Mouse (Mus musculus) stomach, postnatal 0 days (tissue): ENCODE measurements at regions not wholly inside any gene's neighbourhood (a gene's known extent, or its start where the extent isn't known, plus 50 kb on each side); places are given as distances from the start of the nearest gene placed in this dataset.

Experiments used
- ATAC-seq: fragments of 200-750 bp; cut with Nextera tagmentation; 2 replicates; pipeline ENCODE4 v1.8.0; 2017; ENCODE audit not compliant: low FRiP score, low TSS enrichment
- DNase-seq: peaks from one replicate; pipeline ENCODE4 v3.0.0-alpha.2; 2016; ENCODE audit warnings: low spot score
- H3K27ac ChIP-seq: fragments of 300-500 bp; sonication (generic); replicated peaks from 2 replicates; pipeline ENCODE4 v1.5.1; 2014; ENCODE audit warnings: mild to moderate bottlenecking, control low read depth
- H3K27me3 ChIP-seq: fragments of 300-500 bp; sonication (generic); 2 replicates; pipeline ENCODE4 v1.6.1; 2014; ENCODE audit warnings: low read length; ENCODE audit not compliant: control insufficient read depth, insufficient read depth
- H3K36me3 ChIP-seq: fragments of 300-500 bp; sonication (generic); 2 replicates; pipeline ENCODE4 v1.6.1; 2014; ENCODE audit warnings: low read length, mixed read lengths; ENCODE audit not compliant: control insufficient read depth, insufficient read depth
- H3K4me1 ChIP-seq: fragments of 300-500 bp; sonication (generic); replicated peaks from 2 replicates; pipeline ENCODE4 v1.6.1; 2014; ENCODE audit warnings: antibody characterized with exemption; ENCODE audit not compliant: control insufficient read depth, insufficient read depth
- H3K4me2 ChIP-seq: fragments of 300-500 bp; sonication (generic); replicated peaks from 2 replicates; pipeline ENCODE4 v1.6.1; 2014; ENCODE audit warnings: low read depth, mild to moderate bottlenecking, control low read depth, moderate library complexity
- H3K4me3 ChIP-seq: fragments of 300-500 bp; sonication (generic); 2 replicates; pipeline ENCODE4 v1.5.1; 2014; ENCODE audit warnings: low read depth, low read length, control low read depth
- H3K9ac ChIP-seq: fragments of 300-500 bp; sonication (generic); 2 replicates; pipeline ENCODE4 v1.6.1; 2014; ENCODE audit warnings: mild to moderate bottlenecking, low read length, control low read depth, mixed read lengths
- H3K9me3 ChIP-seq: fragments of 300-500 bp; sonication (generic); 2 replicates; pipeline ENCODE4 v1.6.1; 2016; ENCODE audit warnings: low read length; ENCODE audit not compliant: control insufficient read depth
- CTCF ChIP-seq: IDR thresholded peaks from 2 replicates; pipeline ENCODE4 v1.5.1; 2016; ENCODE audit warnings: antibody characterized with exemption, low read depth, mild to moderate bottlenecking, moderate library complexity
- EP300 ChIP-seq: optimal IDR thresholded peaks from 2 replicates; pipeline ENCODE3; 2016; ENCODE audit warnings: antibody characterized with exemption
- WGBS: fragments of 180-500 bp; shearing (Covaris S2); extraction: QIAGEN DNeasy Blood & Tissue Kit; methylation state at CpG from one replicate; pipeline ENCODE4 v1.1.7; 2014; 5-methylcytosine and 5-hydroxymethylcytosine counted together

DNA sequence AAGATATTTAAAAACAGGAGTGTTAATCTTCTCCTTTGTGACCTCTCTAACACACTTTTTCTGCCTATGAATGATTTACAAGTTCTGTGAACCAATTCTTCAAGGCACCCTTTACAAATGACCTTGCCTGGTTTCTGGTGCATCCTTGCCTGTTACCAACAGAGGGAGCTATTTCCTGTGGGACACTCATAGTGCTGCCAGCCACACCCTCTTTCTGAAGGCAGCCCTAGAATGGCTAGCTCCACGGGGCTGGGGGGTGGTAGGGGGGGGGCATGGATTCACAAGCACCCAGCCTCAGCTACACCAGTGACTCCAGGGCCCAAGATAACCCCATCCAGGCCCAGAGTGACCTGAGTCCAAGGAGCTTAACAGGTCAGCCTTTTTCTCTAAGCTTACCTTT, 180.4 kb upstream of the Zfp637 start:
- peak; percentile 29 for DNase-seq
- ATAC-seq, result no peak

DNA sequence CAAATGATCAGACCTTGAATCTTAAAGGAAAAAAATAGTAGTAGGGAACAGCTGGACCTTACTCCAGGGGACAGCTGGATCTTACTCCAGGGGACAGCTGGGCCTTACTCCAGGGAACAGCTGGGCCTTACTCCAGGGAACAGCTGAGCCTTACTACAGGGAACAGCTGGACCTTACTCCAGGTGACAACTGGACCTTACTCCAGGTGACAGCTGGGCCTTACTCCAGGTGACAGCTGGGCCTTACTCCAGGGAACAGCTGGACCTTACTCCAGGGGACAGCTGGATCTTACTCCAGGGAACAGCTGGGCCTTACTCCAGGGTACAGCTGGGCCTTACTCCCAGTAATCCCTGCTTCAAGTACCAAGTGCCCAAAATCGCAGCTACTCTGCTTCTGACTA, 178.3 kb upstream of the Zfp637 start:
- TF ChIP-seq CTCF (no peak), EP300 (no peak)

More for the DNA sequence above, 180.4 kb upstream of the Zfp637 start:
- Histone ChIP-seq H3K9me3 (no peaks in the 10 kb centered on the region), H3K9ac (no peak overlapping the region), H3K27ac (no peak overlapping the region), H3K36me3 (no peaks in the 10 kb centered on the region), H3K4me2 (no peak overlapping the region), H3K27me3 (no peaks in the 10 kb centered on the region), H3K4me1 (no peaks in the 10 kb centered on the region), H3K4me3 (no peak overlapping the region)
- peak; percentile 73 for TF ChIP-seq CTCF
- no peak for TF ChIP-seq EP300
- 11% methylated on average over 1 of the region's 1 CpGs for WGBS

GRCm38 (mm10) chr6:117670337-117670736, 170.6 kb upstream of the Zfp637 start:
- Histone ChIP-seq H3K36me3 (no peaks in the 10 kb centered on the region), H3K9me3 (no peaks in the 10 kb centered on the region), H3K4me2 (no peak overlapping the region), H3K9ac (no peak overlapping the region), H3K4me3 (no peak overlapping the region), H3K27me3 (no peaks in the 10 kb centered on the region), H3K4me1 (no peaks in the 10 kb centered on the region), H3K27ac (no peak overlapping the region)
- no peak for TF ChIP-seq CTCF
- no peak for TF ChIP-seq EP300
- DNase-seq, result no peak
- no peak for ATAC-seq
- WGBS, result 74% methylated on average over 3 of the region's 3 CpGs

More for the DNA sequence above, 178.3 kb upstream of the Zfp637 start:
- Histone ChIP-seq H3K36me3 (no peaks in the 10 kb centered on the region), H3K27me3 (no peaks in the 10 kb centered on the region), H3K4me3 (no peak overlapping the region), H3K9me3 (no peaks in the 10 kb centered on the region), H3K4me2 (no peak overlapping the region), H3K9ac (no peak overlapping the region), H3K4me1 (no peaks in the 10 kb centered on the region), H3K27ac (no peak overlapping the region)
- WGBS, result 81% methylated on average over 1 of the region's 1 CpGs
- DNase-seq, result no peak
- ATAC-seq, result no peak

- Histone ChIP-seq H3K36me3 (no peaks in the 10 kb centered on the region), H3K4me2 (no peak overlapping the region), H3K27ac (no peak overlapping the region), H3K9me3 (no peaks in the 10 kb centered on the region), H3K9ac (no peak overlapping the region), H3K4me3 (no peak overlapping the region), H3K4me1 (no peaks in the 10 kb centered on the region), H3K27me3 (no peaks in the 10 kb centered on the region)
- WGBS, result 54% methylated on average over 17 of the region's 17 CpGs
- DNase-seq, result no peak
- no peak for ATAC-seq
- no peak for TF ChIP-seq CTCF
- TF ChIP-seq EP300, result no peak
Measured at GRCm38 (mm10) chr6:117670792-117671525, 170.0 kb upstream of the Zfp637 start.

- Histone ChIP-seq H3K9ac (no peak overlapping the region), H3K4me3 (no peak overlapping the region), H3K27me3 (no peaks in the 10 kb centered on the region), H3K36me3 (no peaks in the 10 kb centered on the region), H3K4me2 (no peak overlapping the region), H3K27ac (no peak overlapping the region), H3K9me3 (no peaks in the 10 kb centered on the region), H3K4me1 (no peaks in the 10 kb centered on the region)
- peak; percentile 53 for DNase-seq
- no peak for TF ChIP-seq EP300
- peak; percentile 89 for TF ChIP-seq CTCF
- ATAC-seq, result no peak
- 60% methylated on average over 15 of the region's 15 CpGs for WGBS
Measured at GRCm38 (mm10) chr6:117675059-117675800, 165.8 kb upstream of the Zfp637 start.
